Mouse (Mus musculus) heart, adult 2 months (tissue): ENCODE measurements around the gene 2010106E10Rik.

Source experiments
- CTCF ChIP-seq: fragments of 200-600 bp; IDR thresholded peaks from 2 replicates; pipeline ENCODE4 v1.8.1; 2022; ENCODE audit warnings: antibody characterized with exemption, mild to moderate bottlenecking, moderate library complexity
- EP300 ChIP-seq: fragments of 200-500 bp; IDR thresholded peaks from 2 replicates; pipeline ENCODE4 v1.6.1; 2011; ENCODE audit warnings: low read depth, low read length, control low read depth; ENCODE audit not compliant: insufficient read depth
- POLR2A ChIP-seq: fragments of 200-500 bp; IDR thresholded peaks from 2 replicates; pipeline ENCODE4 v1.6.1; 2011; ENCODE audit warnings: mild to moderate bottlenecking, low read depth, low read length, control low read depth; ENCODE audit not compliant: insufficient read depth

DNA sequence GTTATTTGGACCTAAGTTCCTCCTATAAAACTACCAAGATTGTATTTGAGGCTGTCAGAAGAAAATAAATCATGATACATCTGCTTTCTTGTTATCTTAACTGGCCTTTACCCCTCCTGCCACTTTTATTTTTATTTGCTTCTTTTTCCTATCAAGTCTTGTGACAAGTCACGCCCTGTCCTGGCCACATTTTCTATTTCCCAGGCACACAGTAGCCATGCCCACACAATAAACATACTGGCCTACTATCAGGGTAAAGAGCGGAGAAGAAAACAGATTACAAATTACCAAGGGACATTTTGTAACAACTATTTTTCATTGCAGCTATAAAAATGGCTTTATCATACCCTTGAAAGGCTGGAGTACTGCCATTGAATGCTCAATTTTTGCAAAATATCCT lies 10.6 kb downstream of the 2010106E10Rik start:
- TF ChIP-seq CTCF (no peak), POLR2A (no peak), EP300 (no peak)
